Mouse (Mus musculus) embryonic facial prominence, embryonic 11.5 days (tissue): Measurements from ENCODE around the gene Gm43064. TPM values are rescaled to one million over a fixed set of nuclear protein-coding genes. Genes with fewer than 3 reads are reported as not detected.

Experiments
- ATAC-seq: fragments of 200-750 bp; cut with Nextera tagmentation; replicated peaks from 2 replicates; pipeline ENCODE4 v1.8.0; 2017; ENCODE audit warnings: low read depth; ENCODE audit not compliant: insufficient number of reproducible peaks, low FRiP score, low TSS enrichment
- DNase-seq: peaks from one replicate; pipeline ENCODE4 v3.0.0-alpha.2; 2015; ENCODE audit warnings: low spot score
- H3K27ac ChIP-seq: fragments of 300-500 bp; sonication (generic); replicated peaks from 2 replicates; pipeline ENCODE4 v1.5.1; 2014; ENCODE audit warnings: mild to moderate bottlenecking, low read depth, low read length, control low read depth
- H3K27me3 ChIP-seq: fragments of 300-500 bp; sonication (generic); 2 replicates; pipeline ENCODE4 v1.6.1; 2014; ENCODE audit warnings: mild to moderate bottlenecking, low read length, moderate library complexity, mixed read lengths; ENCODE audit not compliant: control insufficient read depth, insufficient read depth
- H3K36me3 ChIP-seq: fragments of 300-500 bp; sonication (generic); replicated peaks from 2 replicates; pipeline ENCODE4 v1.6.1; 2014; ENCODE audit warnings: low read depth, mild to moderate bottlenecking, low read length, moderate library complexity, mixed read lengths; ENCODE audit not compliant: control insufficient read depth, insufficient read depth
- H3K4me1 ChIP-seq: fragments of 300-500 bp; sonication (generic); 2 replicates; pipeline ENCODE4 v1.6.1; 2014; ENCODE audit warnings: low read length, mixed read lengths; ENCODE audit not compliant: control insufficient read depth, insufficient read depth
- H3K4me2 ChIP-seq: fragments of 300-500 bp; sonication (generic); 2 replicates; pipeline ENCODE4 v1.6.1; 2014; ENCODE audit warnings: low read depth, mild to moderate bottlenecking, control low read depth, low read length, moderate library complexity
- H3K4me3 ChIP-seq: fragments of 300-500 bp; sonication (generic); 2 replicates; pipeline ENCODE4 v1.5.1; 2014; ENCODE audit warnings: low read depth, low read length, control low read depth
- H3K9ac ChIP-seq: fragments of 300-500 bp; sonication (generic); replicated peaks from 2 replicates; pipeline ENCODE4 v1.6.1; 2014; ENCODE audit warnings: mild to moderate bottlenecking, control low read depth, low read length
- H3K9me3 ChIP-seq: fragments of 300-500 bp; sonication (generic); replicated peaks from 2 replicates; pipeline ENCODE4 v1.6.1; 2016; ENCODE audit warnings: mild to moderate bottlenecking, low read length, inconsistent platforms, mixed read lengths; ENCODE audit not compliant: control insufficient read depth
- WGBS: fragments of 180-500 bp; shearing (Covaris S2); extraction: QIAGEN DNeasy Blood & Tissue Kit; methylation state at CpG from one replicate; pipeline ENCODE4 v1.1.7; 2014; 5-methylcytosine and 5-hydroxymethylcytosine counted together
- polyA plus RNA-seq: library from polyadenylated mRNA; unstranded; fragments of >200 nt; fragmentation: Nextera tagmentation; extraction: Ambion mirVana; gene quantifications from 2 replicates; pipeline ENCODE4 v1.2.1, GENCODE M21; 2014

Gene Gm43064
- polyA plus RNA-seq, 1 experiment from 2014 or later: not detected

GRCm38 (mm10) chr3:103885946-103886345, 76.6 kb downstream of the Gm43064 start:
- no peaks in the 10 kb centered on the region for H3K4me1 ChIP-seq
- no peaks in the 10 kb centered on the region for H3K9me3 ChIP-seq
- H3K4me3 ChIP-seq: no peak overlapping the region
- no peak for ATAC-seq
- no peak overlapping the region for H3K27ac ChIP-seq
- no peaks in the 10 kb centered on the region for H3K36me3 ChIP-seq
- H3K27me3 ChIP-seq: no peaks in the 10 kb centered on the region
- no peak overlapping the region for H3K9ac ChIP-seq
- WGBS: 79% methylated on average over 11 of the region's 11 CpGs
- DNase-seq: no peak
- no peak overlapping the region for H3K4me2 ChIP-seq

- 25% methylated on average over 3 of the region's 3 CpGs for WGBS
- H3K27ac ChIP-seq: no peak overlapping the region
- no peak overlapping the region for H3K9ac ChIP-seq
- H3K36me3 ChIP-seq: no peaks in the 10 kb centered on the region
- no peaks in the 10 kb centered on the region for H3K27me3 ChIP-seq
- H3K4me1 ChIP-seq: no peaks in the 10 kb centered on the region
- ATAC-seq (no peak), DNase-seq (peak; percentile 75)
- no peaks in the 10 kb centered on the region for H3K9me3 ChIP-seq
- H3K4me3 ChIP-seq: no peak overlapping the region
- no peak overlapping the region for H3K4me2 ChIP-seq
Observed at GRCm38 (mm10) chr3:103887581-103887980, 78.2 kb downstream of the Gm43064 start.

Other genes starting within 250 kb of the Gm43064 start
- gene Syt6, start 234.3 kb upstream of the Gm43064 start, polyA plus RNA-seq: 3.2 and 4.5 TPM in 2 replicates
- 0.29 TPM in 1 of 2 replicates, not detected in the other for gene Atg4a-ps, start 163.5 kb upstream of the Gm43064 start, polyA plus RNA-seq
- 25.2 and 26.1 TPM in 2 replicates for gene Olfml3, start 71.6 kb upstream of the Gm43064 start, polyA plus RNA-seq
- not detected in 2 replicates for gene Gm10964, start 70.2 kb upstream of the Gm43064 start, polyA plus RNA-seq
- 13.8 TPM in 2 replicates for gene Hipk1, start 18.0 kb upstream of the Gm43064 start, polyA plus RNA-seq
- 38.2 and 40.3 TPM in 2 replicates for gene Dclre1b, start 129 bp upstream of the Gm43064 start, polyA plus RNA-seq
- 22.8 and 26.5 TPM in 2 replicates for gene Ap4b1, start 53 bp upstream of the Gm43064 start, polyA plus RNA-seq
- not detected in 2 replicates for gene Bcl2l15, start 23.0 kb downstream of the Gm43064 start, polyA plus RNA-seq
- 0.28 and 0.43 TPM in 2 replicates for gene Ptpn22, start 50.2 kb downstream of the Gm43064 start, polyA plus RNA-seq
- 19.5 and 20.6 TPM in 2 replicates for gene Rsbn1, start 104.5 kb downstream of the Gm43064 start, polyA plus RNA-seq
- gene Phtf1, start 158.5 kb downstream of the Gm43064 start, polyA plus RNA-seq: 49.0 and 53.2 TPM in 2 replicates